Mouse (Mus musculus) C2C12 (cell line): ENCODE data around the gene Garnl3.

Source experiments
- CTCF ChIP-seq: IDR thresholded peaks from one replicate; pipeline ENCODE4 v1.5.1; 2011; ENCODE audit not compliant: control insufficient read depth, insufficient read depth, insufficient read length
- FOSL1 ChIP-seq: IDR thresholded peaks from one replicate; pipeline ENCODE4 v1.8.0; 2011; ENCODE audit warnings: mild to moderate bottlenecking, low read length; ENCODE audit not compliant: poor library complexity, insufficient read depth, severe bottlenecking
- MAX ChIP-seq: IDR thresholded peaks from one replicate; pipeline ENCODE4 v1.6.1; 2011; ENCODE audit warnings: mild to moderate bottlenecking, control low read depth
- MYOG ChIP-seq: IDR thresholded peaks from one replicate; pipeline ENCODE4 v1.6.1; 2011; ENCODE audit not compliant: control insufficient read depth, insufficient read length; ENCODE audit errors: extremely low read depth
- USF1 ChIP-seq: IDR thresholded peaks from one replicate; pipeline ENCODE4 v1.6.1; 2011; ENCODE audit warnings: low read depth, mild to moderate bottlenecking, control low read depth, moderate library complexity

DNA sequence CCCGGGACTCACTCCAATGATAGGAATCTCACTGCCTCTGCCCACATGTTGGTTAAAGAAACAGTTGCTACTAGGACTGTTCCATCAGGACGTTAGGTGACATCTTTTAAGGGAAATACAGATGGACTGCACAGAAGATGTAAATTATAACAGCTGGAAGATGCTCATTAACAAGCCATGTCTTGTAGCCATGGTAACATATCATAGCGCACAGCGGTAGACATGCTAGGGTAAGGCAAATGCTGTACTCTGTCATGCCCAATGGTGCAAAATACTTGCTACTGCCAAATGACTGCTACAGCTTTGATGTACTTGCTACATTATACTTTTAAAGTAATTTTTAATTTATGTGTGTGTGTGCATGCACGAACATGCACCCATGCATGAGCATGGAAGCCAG lies 154.3 kb downstream of the Garnl3 start:
- TF ChIP-seq CTCF (no peak), FOSL1 (no peak), USF1 (no peak), MAX (no peak), MYOG (no peak)
